Mouse (Mus musculus) left cerebral cortex, adult 2 months (tissue): ENCODE data around the gene Col18a1. TPM values are rescaled to one million over a fixed set of nuclear protein-coding genes. Genes with fewer than 3 reads are reported as not detected.

ENCODE experiments used
- DNase-seq, 2 experiments: peaks; one replicate each; pipeline ENCODE4 v3.0.0; 2021 to 2022; ENCODE audit warnings: low spot score in 2 of 2, mixed read lengths in 1 of 2; ENCODE audit errors: extremely low spot score in 1 of 2
- H3K27ac ChIP-seq: fragments of 200-600 bp; 2 replicates; pipeline ENCODE4 v1.8.1; 2022
- H3K4me3 ChIP-seq: fragments of 200-600 bp; 2 replicates; pipeline ENCODE4 v1.8.1; 2022
- CTCF ChIP-seq: fragments of 200-600 bp; IDR thresholded peaks from 2 replicates; pipeline ENCODE4 v1.8.1; 2022; ENCODE audit warnings: antibody characterized with exemption, mild to moderate bottlenecking, moderate library complexity
- intact Hi-C: fragments of 180-260 bp; cut with DNase I; formaldehyde crosslinking; loops from one replicate; pipeline ENCODE4 v1.15.1; 2025
- total RNA-seq, 2 experiments: library from RNA; stranded (reverse); gene quantifications; 2 replicates each; pipeline ENCODE4 v1.2.3; 2021

Col18a1 gene
- total RNA-seq, 2 experiments from 2014 or later: 3.6 to 3.8 TPM

DNA sequence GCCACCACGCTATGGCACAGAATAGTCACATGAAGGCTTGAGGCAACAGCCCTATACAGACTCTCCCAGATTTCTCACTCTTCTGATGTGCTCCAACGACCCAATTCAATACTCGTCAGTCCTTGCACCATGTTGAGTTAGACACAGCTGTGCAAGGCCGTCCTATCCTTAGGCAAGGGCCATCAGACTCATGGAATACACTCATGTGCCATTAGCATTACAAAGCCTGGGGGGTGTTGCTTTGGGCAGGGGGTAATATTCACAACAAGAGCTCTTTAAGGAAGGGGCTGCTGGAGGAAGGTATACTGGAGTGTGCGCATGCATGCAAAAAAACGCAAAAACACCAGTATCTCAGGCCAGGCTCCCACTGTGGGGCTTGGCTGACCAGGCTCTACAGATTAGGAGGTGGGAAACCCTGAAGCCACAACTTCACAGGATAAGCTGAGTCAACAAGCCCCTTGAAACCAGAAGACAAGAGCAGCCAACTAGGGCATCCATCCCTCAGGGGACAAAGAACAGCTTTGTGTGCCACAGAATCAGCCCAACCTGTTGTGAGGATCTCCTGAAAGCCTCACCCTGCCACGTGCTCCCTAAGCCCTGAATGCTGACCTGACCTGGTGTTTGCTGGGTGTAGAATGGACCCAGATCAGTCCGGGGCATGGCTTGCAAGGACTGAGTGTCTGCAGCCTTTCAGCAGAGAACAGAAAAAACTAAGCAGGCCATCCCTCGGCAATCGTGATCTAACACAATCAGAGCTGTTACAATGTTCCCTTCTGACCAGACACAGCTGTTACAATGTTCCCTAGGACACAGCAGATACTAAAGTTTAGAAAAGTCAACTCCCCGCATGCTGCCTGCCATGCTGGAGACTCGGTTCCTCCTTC, 69.1 kb downstream of the Col18a1 start:
- no peak for TF ChIP-seq CTCF
- intact Hi-C loops: no loop called here

DNA sequence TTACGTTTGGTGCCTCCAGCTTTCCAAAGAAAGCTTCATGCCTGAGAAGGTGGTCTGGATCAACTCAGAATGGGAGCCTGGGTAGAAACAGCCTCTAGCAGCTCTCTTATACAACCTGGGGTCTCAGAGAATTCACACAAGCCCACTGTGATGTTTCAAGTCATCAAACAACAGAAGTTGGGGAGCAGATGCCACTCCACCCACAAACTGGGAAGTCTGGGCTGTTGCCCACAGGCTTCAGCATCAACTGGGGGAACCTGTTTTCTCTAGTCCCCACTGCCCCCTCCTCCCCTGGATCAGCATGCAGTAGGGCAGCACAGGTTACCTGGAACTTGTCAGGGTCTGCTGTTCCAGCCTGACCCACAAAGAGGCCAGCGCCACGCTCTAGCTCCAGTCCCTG, 70.7 kb downstream of the Col18a1 start:
- DNase-seq: no peak
- Histone ChIP-seq H3K4me3 (no peak overlapping the region), H3K27ac (no peak overlapping the region)
- intact Hi-C loops: no loop called here
- TF ChIP-seq CTCF: no peak

More for the DNA sequence above, 69.1 kb downstream of the Col18a1 start:
- Histone ChIP-seq H3K4me3 (no peak overlapping the region), H3K27ac (no peak overlapping the region)
- no peak for DNase-seq

DNA sequence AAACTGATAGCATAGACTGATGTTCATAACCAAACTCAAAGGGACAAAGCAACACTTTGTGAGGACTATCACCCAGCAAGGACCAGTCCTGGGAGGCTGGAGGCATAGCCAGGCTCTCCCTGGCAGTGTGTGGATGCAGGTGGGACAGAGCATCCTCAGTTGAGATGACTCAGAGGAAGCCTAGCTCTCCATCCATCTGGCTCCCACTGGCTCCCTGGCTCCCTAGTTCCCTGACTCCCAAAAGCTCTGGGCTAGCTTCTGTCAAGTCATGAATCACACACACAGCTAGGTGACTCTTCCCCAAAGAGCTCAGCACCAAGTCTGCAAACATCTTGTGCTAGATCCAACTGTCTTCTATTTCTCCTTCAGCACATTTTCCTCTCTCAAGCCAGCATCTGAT, 72.5 kb downstream of the Col18a1 start:
- TF ChIP-seq CTCF: no peak
- H3K27ac ChIP-seq: peak overlapping the region; percentile 73
- intact Hi-C loops: no loop called here
- no peak overlapping the region for H3K4me3 ChIP-seq
- peak; percentile 20 to 36 for DNase-seq

DNA sequence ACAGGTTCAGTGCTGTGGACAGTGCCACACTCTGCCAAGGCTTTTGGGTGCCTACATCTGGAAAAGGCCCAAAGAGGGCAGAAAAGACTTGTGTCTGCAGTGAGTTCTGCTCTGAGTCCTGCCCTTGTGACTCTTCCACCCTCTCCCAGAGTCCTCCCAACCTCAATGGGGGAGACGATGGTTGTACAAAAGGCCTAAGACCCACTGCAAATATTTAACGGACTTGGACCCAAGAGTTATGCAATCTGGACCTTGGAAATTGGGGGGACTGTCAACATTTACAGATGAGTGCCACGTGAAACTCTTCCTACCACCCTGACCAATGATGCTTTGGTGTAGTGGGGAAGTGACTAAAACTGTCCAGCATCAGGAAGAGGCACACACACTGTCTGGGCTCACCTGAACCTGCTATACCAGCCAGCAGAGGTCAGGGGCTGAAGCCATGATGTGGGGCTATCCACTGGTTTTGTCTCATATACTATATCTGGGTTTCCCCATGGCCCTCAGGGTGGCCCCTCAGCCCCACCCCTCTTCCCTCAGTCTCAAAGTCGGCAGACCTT, 74.7 kb downstream of the Col18a1 start:
- H3K27ac ChIP-seq: no peak overlapping the region
- no peak overlapping the region for H3K4me3 ChIP-seq
- TF ChIP-seq CTCF: no peak
- DNase-seq: no peak
- intact Hi-C loops: no loop called here

DNA sequence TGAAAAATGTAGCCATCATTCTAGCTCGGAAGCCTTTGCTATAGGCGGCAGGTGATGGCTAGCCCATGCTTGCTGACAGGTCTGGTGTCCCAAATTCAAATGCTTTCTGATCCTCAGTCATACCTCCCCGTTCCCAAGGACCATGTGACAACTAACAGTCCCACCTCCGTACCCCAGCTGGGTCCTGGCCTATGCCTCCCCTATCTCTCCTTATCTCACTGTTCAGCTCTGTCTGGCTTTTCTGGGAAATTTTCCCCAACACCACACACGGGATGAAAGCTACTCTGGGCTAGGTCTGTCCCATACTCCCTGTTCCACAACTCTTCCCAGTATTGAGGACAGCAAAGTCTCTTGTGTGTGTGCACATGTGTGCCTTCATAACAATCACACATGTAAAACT, 76.3 kb downstream of the Col18a1 start:
- TF ChIP-seq CTCF: no peak
- H3K27ac ChIP-seq: no peak overlapping the region
- no peak for DNase-seq
- intact Hi-C loops: no loop called here
- no peak overlapping the region for H3K4me3 ChIP-seq

DNA sequence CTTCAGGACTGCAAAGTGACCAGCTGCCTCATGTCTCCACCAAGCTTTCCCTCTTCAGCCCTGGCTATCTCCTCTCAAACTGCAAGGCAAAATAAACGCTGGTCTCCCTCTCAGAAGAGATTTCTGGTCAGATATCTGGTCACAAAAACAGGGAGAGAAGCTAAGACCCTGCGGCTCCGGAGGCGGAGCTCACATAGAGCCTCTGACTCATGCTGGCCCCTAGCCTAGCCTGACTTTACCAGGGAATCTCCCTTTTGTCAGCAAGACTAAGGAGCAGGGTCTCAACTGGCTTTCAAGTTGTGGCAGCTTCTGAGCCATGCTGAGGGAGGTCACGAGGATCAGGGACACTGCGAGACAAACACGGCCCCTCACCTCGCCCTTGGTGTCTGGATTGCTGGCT, 77.0 kb downstream of the Col18a1 start:
- Histone ChIP-seq H3K4me3 (no peak overlapping the region), H3K27ac (no peak overlapping the region)
- TF ChIP-seq CTCF: no peak
- intact Hi-C loops: no loop called here
- DNase-seq: no peak

DNA sequence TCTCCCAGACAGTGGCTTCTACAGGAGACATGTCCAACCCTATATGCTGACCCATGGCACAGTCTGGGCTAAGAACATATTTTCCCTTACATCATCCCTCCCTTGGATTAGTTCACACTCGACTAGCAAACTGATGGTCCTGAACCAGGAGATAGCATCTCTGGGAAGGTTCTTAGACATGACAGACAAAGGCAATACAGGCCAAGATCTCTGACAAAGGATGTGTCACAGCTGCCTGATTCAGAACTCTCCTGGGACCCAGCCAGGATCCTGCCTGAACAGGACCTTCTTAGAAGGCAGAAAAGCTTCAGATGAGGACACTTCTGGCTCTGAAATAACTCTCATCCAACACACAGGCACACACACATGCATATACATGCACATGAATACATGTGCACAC, 81.8 kb downstream of the Col18a1 start:
- intact Hi-C loops: loop anchor here (2.0 kb wide), 1 partner anchor 38 kb away; no protein-coding TSS in a partner anchor
- no peak overlapping the region for H3K27ac ChIP-seq
- no peak overlapping the region for H3K4me3 ChIP-seq
- TF ChIP-seq CTCF: no peak
- no peak for DNase-seq

DNA sequence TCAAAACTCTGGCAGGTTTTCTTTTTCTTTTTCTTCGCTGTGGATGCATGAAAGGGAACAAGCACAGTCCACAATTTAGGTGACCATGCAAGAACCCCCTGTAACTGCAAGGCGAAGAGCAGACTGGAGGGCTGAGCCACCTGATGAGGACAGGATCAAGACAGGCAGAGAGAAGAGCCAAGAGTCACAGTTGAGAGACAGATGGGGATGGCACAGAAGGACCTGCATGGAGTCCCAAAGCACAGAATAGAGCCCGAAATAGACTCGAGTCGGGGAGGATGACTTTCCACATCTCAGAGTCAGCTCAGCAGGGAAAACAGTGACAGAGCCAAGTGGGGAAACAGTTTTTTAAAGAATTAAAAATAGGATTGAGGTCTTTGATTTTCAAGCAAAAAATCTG, 83.4 kb downstream of the Col18a1 start:
- TF ChIP-seq CTCF: no peak
- intact Hi-C loops: loop anchor here (1.0 kb wide), 2 partner anchors 47 to 170 kb away; no protein-coding TSS in a partner anchor
- DNase-seq: no peak
- Histone ChIP-seq H3K4me3 (no peak overlapping the region), H3K27ac (no peak overlapping the region)

DNA sequence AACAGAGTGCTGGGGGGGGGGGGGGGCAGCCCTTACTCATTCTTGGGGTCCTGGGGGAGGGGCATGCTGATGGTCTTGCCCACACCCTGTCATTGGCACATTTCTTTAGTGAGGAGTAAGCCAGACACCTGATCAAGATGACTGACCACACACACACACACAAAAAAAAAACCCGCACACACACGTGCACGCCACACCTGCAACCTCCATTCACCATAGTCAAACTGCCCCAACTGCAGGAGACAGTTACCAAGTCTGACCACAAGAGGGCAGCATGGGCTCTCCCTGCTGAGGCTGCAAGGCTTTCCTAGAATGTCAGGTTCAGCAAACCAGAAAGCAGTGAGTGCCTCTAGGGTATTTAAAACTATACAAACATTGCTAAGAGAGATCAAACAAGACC, 83.9 kb downstream of the Col18a1 start:
- H3K4me3 ChIP-seq: no peak overlapping the region
- DNase-seq: peak; percentile 75 to 82
- no peak overlapping the region for H3K27ac ChIP-seq
- peak; percentile 93 for TF ChIP-seq CTCF
- intact Hi-C loops: loop anchor here (1.0 kb wide), 2 partner anchors 48 to 171 kb away; no protein-coding TSS in a partner anchor

DNA sequence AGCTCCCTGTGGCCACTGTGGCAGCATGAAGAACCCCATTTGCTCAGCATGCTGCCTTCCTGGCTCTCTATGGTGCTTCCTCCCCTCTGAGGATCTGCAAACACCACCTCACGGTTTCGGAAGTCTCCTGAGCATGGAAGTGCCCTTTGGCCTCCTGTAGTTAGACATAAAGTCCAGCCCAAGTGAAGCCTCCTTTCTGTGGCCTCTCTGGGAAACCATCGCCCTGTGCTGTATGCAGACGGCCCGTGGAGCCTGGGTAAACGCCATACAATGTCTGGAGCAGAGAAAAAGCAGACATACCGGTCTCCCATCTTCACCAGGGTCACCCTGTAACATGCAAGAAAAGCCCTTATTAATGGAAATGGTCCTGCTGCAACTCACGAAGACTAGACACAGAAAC, 87.4 kb downstream of the Col18a1 start:
- intact Hi-C loops: no loop called here
- Histone ChIP-seq H3K27ac (no peak overlapping the region), H3K4me3 (no peak overlapping the region)
- no peak for TF ChIP-seq CTCF
- no peak for DNase-seq

DNA sequence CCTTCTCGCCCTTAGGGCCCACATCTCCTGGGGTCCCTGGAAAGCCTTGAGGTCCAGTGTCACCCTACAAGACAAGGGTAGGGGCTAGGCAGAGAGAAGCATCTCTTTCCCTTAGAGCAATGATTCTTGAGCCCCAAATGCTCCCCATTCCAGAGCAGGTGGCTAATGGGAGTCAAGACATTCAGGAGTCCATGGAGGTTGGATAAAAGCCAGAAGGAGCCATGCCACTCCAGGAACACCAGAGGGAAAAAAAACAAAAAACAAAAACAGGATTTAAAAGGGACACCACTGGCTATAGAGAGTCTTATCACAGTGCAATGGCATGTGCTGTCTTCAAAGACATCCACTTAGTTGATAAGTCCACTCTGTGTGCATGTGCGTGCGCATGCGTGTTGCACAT, 87.9 kb downstream of the Col18a1 start:
- no peak for DNase-seq
- Histone ChIP-seq H3K27ac (no peak overlapping the region), H3K4me3 (no peak overlapping the region)
- no peak for TF ChIP-seq CTCF
- intact Hi-C loops: no loop called here

DNA sequence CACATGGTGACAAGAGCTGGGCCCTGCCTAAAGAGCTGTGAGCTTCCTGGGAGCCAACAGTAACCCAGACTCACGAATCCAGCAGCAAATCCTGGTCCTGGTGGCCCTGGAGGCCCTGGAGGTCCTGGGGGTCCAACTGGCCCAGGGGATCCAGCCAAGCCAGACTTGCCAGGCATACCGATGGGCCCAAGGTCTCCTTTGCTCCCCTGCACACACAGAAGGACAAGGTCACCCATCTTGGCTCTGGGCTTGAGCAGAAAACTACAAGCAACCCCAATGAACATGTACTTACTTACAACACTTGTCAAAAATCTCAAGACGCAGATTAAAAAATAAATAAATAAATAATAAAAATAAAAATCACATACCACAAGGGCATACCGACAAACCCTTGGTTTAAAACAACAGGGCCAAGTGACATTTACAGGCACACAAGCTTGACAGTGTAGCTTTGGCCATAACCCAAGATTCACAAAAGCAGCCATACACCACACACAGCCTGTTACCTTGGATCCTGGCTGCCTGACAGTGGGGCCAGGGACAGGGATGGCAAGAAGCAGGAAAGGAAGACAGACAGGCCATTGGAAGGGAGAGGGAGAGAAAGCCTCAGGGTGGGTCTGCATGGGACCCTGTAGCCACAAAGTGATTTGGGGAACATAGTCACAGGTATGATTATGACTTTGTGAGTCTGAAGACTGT, 91.9 kb downstream of the Col18a1 start:
- DNase-seq: no peak
- H3K4me3 ChIP-seq: no peak overlapping the region
- H3K27ac ChIP-seq: no peak overlapping the region
- TF ChIP-seq CTCF: no peak
- intact Hi-C loops: no loop called here
